Mouse (Mus musculus): ENCODE data around the gene Gfer.
A peak's percentile ranks its signal among the peaks of the same experiment; 100 is the strongest.
"Not testable (repeated sequence)": the region's sequence is repeated elsewhere in the genome, so short reads cannot be mapped to it uniquely, and the experiment has no call there.

Gfer gene

DNA sequence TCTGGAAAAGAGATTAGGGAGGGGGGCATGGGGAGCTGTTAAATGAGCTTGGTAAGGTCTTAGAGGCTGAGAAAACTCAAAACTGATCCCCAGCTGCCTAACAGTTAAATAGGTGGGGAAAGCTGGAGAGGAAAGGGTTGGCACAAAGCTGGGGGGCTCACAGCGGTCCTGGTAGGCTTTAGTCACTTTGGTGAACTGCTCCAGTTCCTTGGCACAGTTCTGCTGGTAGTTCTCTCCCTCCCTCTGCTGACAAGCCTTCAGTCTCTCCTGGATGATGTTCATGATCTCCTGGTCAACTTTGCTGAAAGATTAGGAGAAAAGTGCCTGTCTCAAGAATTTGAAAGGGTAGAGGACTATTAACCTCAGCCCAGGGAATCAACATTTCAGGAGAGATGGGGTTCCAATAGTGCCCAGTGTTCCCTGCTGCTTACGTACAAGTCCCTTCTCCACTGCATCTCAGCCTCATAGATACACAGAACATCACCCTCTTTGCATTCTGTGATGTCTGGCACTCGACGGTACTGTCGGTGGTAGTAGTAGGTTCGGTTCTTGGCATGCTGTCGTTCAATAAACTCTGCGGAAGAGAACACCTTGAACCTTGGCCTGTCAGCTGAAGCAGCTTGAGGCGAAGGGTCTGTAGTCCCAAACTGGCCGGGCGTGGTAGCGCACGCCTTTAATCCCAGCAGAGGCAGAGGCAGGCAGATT is 26.4 kb upstream of the Gfer start:
- peak; percentile 59 for DNase-seq (ENCODE audit: low read depth, low spot score)

DNA sequence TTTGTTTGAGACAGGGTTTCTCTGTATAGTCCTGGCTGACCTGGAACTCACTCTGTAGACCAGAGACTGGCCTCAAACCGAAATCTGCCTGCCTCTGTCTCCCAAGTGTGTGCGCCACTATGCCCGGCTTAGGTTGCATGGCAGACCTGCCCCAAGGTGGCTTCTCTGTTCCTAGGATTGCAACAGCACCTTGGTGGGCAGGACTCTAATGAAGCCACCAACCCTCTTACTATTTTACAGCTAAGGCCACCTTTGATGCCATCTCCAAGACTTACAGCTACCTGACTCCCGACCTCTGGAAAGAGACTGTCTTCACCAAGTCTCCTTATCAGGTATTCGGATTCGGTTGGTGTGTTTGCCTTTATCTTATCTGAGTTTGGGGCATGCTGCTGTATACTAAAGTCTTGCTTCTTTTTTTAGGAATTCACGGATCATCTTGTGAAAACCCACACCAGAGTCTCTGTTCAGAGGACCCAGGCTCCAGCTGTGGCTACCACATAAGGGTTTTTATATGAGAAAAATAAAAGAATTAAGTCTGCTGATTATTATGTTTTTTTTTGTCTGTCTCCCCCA is 25.5 kb upstream of the Gfer start:
- DNase-seq (ENCODE audit: low read depth, low spot score), result not testable (repeated sequence)

DNA sequence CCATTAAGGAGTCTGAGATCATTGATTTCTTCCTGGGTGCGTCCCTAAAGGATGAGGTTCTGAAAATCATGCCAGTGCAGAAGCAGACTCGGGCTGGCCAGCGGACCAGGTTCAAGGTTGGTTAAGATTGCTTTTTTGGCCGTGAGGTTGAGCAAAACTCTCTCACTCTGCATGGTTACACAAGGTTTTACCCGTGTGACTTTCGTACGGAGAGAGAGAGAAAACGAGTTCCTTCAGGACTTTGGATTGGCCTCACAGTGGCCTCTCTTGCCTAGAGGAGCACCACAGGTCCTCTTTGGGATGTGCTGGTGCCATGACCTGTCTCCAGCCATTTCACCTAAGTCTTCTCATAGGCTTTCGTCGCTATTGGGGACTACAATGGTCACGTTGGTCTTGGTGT is 24.7 kb upstream of the Gfer start:
- DNase-seq (ENCODE audit: low read depth, low spot score), result not testable (repeated sequence)

DNA sequence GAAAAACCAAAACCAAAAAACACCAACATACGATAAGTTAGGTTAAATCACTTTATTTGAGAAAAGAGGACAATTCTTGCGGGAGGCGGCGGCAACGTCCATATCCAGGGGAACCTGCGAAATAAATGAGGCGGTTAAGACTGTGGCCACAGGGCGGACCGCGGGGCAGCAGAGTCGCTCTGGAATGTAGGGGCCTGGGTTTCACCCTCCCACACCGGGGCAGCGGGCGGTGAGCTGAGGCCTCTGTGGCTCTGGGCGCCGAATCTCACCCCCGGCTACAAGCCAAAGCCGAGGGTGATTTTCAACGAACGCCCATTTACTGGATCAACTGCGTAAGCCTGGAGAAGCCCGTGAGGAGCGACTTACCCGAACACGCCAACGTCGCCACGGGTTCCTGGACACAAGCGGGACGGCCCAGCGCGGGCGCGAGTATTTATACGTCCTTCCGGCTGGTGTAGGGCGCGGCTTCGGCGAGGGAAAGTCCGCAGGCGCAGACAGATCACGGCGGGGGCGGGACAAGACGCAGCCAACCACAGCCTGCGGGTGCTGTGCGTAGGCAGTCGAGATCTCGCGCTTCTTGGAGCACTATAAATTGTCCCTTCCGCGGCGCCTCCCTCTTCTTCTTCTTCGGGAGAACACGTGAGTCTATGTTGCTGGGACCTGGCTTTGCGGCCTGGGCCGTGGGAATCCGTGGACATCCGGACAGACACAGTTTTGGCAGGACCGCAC is 23.7 kb upstream of the Gfer start:
- DNase-seq (ENCODE audit: low read depth, low spot score), result peak; percentile 98

DNA sequence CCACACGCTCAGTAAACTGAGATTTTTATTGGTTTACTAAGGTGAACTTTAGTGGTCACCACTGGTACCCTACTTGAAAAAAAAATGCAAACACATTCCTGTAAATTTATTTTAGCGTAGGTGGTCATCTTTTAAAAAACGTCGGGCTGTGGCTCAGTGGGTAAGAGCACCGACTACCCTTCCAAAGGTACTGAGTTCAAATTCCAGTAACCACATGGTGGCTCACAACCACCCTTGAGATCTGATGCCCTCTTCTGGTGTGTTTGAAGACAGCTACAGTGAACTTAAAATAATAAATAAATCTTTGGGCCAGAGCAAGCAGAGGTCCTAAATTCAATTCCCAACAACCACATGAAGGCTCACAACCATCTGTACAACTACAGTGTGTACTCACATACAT is 23.0 kb upstream of the Gfer start:
- DNase-seq (ENCODE audit: low read depth, low spot score), result not testable (repeated sequence)

DNA sequence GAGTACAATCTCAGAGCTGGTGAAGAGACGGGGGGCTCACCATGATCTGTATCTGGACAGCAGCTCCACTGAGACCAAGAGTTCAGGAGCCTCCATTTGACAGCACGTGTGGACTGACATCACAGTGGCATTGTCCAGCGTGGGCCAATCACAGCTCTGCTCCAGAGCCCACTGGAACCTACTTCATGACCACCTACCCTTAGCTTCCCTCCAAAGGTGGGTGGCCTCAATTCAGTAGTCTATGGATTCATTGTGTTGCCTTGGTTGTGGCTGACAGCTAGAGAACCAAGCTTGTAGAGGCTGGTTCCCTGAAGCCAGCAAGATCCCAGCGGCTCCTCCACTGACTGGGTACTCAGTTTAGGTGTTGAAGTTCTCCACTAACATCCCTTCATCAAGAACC is 22.0 kb upstream of the Gfer start, which contains the start of the genes Rnf151 and Rps2:
Gene Rnf151, minus strand, starts transcription at position 121 of the 400 bp plus-strand sequence.
Gene Rps2, plus strand, starts transcription at position 174 of the 400 bp plus-strand sequence.
- no peak for DNase-seq (ENCODE audit: low read depth, low spot score)

DNA sequence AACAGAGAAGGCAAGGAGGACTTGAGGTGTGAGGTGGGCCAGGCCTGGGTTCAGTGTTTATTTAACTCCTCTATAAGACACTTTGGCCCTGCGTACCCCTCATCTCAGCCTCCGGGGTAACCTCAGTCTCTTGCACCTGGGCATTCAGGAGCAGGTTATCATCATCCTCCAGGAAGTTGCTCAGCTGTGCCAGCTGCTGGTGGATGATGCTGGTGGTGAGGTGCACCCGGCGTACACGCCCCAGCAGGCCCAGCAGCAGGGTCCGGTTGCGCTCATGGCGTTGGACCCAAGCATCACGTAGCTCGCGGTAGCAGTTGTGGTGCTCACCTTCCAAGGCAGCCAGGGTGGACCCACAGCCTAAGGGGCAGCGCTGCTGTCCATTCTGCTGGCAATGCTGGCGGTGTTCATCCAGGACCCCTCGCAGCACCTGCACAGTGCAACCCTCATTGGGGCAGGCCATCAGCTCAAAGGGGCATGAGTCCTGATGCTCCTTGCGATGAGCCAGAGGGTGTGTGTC is 20.3 kb upstream of the Gfer start:
- DNase-seq (ENCODE audit: low read depth, low spot score), result no peak

DNA sequence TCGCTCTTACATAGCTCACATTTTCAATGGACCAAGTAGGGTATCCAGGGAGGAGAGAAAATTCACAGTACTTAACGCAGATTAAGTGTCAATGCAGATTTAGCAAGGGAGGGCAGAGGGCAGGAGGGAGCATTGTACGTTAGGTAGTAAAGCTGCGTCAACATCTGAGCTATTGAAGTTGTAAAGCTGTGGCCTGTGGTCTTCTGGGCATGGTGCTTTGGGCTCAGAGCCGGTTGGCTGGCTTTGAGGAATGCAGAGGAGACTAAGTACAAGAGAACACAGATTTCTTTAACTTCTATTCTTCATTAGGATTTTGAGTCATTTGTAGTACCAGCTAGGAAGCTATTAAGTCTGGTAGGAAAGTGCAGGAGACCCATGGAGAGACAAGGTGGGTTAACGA is 19.6 kb upstream of the Gfer start:
- DNase-seq (ENCODE audit: low read depth, low spot score), result no peak

DNA sequence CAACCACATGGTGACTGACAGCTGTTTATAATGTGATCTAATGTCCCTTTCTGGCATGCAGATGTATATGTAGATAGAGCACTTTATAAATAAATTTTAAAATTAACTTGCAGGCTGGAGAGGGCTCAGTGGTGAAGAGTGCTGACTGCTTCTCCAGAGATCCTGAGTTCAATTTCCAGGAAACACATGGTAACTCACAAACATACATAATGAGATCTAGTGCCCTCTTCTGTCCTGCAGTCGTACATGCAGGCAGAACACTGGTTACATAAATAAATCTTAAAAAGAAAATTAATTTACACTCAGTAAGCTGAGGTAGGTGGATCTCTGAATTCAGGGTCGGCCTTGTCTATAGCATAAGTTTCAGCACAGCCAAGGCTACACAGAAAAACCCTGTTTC is 12.7 kb upstream of the Gfer start:
- peak; percentile 58 for DNase-seq (ENCODE audit: low read depth, low spot score)

DNA sequence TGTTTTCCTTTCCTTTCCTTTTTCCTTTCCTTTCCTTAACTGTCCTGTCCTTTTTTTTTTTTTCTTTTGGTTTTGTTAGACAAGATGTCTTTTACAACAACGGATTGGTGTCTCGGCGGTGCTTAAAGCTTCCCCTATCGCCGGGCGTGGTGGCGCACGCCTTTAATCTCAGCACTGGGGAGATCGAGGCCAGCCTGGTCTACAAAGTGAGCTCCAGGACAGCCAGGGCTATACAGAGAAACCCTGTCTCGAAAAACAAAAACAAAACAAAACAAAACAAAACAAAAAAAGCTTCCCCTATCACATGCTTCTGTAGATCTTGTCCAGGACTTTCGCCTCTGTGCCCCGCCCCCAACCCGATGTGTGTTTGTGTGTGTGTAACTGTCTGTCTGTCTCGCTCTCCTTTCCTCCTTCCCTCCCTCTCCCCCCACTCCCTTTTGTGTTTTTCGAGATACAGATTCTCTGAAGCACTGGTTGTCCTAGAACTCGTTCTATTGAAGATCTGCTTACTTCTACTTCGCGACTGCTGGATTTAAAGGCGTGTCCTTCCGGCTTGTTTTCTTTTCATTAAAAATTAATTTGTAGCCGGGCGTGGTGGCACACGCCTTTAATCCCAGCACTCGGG is 12.0 kb upstream of the Gfer start:
- DNase-seq (ENCODE audit: low read depth, low spot score), result peak; percentile 33

DNA sequence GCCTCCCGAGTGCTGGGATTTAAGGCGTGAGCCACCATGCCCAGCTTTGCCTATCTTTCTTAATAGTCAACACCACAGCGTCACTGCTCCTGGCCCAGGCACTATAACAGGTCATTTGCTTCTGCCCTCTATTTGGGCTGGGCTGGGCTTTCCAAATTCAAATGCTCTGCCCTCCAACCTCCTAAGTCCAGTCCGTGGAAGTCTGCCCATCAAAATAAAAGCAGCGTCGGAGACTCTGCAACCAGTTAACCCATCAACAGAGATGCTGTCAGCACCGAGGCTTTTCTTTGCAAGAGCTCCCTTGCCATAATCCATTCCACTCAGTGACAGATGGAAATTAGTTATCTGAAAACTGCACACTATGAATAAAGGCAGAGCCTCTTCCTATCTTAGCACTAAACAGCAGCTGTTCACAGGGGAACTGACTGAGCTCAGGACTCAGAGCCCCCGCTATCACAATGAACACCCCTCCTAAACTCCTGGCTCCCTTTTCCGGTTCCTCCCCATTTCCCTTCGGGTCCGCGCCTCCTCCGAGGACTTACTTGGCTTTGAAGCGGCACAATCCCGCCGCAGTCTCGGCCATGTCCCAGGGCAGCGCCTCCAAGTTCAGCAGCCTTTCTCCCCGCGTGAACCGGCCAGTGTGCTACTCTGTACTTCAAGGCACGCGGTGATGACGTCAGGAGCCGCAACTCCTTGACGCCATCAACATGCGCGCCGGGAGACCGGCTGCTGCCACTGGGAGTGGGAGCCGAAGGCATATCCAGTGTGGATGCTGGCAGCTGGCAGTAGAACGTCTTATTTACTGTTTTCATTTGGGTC is 11.2 kb upstream of the Gfer start, which contains the start of gene Tbl3:
Gene Tbl3, minus strand, starts transcription at position 679 of the 819 bp plus-strand sequence.
- peak; percentile 92 for DNase-seq (ENCODE audit: low read depth, low spot score)

DNA sequence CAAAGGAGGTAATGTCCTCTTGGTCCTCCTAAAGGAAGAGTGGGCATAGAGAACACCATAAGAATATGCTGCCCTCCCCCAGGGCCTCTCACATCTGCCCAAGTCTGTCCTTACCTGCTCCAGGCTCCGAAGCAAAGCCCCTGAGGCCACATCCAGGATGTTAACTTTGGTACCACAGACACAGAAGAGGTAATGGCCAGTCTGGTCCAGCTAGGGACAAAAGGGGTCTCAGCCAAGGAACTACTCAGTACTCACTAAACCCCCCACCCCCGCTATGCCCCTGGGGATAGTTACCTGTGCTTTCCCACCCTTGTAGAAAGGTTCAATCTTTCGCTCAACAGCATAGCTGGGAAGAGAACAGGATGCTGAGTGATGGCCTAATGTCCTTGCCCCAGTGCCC is 9.9 kb upstream of the Gfer start:
- DNase-seq (ENCODE audit: low read depth, low spot score), result no peak

DNA sequence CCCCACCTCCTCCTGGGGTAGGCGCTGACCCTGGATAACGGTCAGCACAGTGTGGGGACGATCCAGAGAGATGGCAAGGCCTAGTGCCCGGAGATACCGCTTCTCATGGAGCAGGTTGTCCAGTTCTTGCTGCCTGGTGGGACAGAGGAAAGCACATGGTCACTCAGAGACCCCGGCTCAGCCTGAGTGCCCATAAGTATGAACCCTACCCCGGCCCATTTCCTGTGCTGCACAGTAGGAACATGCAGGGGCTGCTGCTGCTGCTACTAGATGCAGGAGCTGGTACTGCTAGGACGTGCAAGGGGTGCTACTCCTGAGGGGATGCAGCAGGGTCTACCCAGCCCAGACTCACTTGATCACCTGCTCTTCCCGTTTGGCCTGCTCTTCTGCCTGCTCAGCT is 5.3 kb upstream of the Gfer start:
- DNase-seq (ENCODE audit: low read depth, low spot score), result no peak

DNA sequence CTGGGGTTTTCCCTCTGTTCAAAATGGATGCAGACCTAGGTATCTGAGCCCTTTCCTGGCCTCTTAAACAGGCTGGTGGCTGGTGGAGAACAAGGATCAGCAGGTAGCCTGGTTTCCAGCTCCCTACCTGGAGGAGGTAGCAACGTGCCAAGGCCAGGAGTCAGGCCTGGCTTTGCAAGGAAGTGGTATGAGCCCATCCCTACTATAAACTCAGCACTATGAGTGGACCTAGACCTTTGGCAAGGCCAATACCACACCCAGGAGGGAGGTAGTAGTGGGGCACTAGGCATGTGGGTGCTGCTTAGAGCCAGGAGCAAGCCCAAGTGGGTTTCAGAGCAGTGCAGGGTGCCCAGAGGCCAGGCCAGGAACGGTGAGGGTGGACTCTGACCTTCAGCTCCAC is 3.5 kb upstream of the Gfer start:
- no peak for DNase-seq (ENCODE audit: low read depth, low spot score)

DNA sequence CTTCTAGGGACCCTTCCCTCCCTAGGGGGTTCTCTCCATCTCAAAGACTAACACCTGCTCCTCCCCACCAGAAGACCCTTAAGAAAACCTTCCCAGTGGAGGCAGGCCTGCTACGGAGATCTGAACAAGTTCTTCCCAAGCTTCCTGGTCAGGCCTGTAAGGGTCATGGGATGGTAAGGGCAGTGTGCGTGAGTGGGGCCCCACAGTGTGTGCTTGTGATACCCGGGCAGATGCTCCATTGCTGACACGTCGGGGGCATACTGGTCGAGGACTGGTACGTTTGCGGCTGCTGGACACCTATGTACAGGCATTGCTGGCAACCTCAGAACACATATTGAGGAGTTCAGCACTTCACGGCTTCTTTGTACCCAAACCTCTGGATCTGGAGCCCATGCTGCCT is 2.8 kb upstream of the Gfer start:
- DNase-seq (ENCODE audit: low read depth, low spot score), result no peak

DNA sequence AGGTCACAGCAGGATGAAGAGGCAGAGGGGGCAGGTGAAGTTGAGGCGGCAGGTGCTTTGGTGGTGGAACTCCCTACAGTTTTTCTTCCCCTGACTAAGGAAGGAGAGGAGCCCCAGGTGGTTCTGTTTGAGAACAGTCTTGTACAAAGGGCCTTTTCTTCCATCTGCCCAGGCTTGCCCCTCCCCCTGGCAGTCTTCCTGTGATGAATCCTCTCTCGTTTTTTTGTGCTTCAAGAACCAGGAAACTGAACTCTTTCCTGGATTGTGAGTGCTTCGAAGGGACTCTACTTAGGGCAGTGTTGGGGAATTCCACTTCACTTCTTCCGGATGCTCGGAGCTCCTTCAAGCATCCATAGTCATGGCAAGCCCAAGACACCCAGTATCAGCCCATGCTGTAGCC is 2.0 kb upstream of the Gfer start:
- DNase-seq (ENCODE audit: low read depth, low spot score), result no peak

DNA sequence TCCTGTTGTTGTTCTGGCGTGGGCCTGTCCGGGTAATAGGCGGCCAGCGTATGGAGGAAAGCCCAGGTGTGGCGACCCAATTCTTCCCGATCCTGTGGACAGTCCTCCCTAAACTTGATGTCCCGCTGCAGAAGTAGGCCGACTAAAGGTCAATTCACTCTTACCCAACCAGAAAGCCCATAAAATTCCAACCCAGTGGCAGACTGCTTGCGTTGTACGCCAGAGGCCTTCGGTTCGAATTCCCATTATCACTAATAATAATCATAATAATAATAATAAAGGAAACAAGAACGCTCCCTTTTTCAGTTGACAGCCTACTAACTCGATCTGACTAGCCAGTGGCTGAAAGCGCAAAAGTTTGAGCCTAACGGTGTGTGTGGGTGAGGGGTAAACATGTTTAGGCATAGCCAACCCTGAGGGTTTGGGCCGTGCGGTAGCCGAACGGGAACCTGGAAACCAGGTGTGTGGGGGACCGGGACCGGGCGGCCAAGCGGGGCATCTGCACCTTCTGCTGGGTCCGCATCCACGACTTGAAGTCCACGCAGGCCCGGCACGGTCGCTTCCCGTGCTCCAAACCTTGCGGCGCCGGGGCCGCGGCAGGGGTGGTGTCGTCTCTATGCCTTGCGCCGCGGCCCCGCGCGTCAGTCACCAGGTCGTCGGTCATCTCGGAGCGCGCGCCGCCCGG is 488 bp downstream of the Gfer start:
- no peak for DNase-seq (ENCODE audit: low read depth, low spot score)

DNA sequence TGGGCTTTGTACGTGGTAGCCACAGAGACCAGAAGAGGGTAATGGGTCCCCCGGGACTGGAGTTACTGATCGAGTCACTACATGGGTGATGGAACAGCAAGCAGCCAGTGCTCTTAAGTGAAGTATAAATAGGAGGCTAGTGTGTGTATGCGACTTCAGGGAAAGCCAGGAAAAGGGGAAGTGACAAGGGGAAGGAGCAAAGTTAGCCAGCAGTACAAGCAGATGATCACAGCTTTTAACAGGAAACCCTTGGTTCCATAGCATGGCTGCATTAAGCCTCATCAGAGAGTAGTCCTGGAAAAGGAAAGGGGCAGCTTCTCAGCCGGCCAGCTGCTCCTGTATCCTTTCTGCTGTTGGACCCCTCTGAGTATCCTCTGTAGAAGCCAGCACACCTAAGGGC is 3.6 kb downstream of the Gfer start:
- no peak for DNase-seq (ENCODE audit: low read depth, low spot score)

DNA sequence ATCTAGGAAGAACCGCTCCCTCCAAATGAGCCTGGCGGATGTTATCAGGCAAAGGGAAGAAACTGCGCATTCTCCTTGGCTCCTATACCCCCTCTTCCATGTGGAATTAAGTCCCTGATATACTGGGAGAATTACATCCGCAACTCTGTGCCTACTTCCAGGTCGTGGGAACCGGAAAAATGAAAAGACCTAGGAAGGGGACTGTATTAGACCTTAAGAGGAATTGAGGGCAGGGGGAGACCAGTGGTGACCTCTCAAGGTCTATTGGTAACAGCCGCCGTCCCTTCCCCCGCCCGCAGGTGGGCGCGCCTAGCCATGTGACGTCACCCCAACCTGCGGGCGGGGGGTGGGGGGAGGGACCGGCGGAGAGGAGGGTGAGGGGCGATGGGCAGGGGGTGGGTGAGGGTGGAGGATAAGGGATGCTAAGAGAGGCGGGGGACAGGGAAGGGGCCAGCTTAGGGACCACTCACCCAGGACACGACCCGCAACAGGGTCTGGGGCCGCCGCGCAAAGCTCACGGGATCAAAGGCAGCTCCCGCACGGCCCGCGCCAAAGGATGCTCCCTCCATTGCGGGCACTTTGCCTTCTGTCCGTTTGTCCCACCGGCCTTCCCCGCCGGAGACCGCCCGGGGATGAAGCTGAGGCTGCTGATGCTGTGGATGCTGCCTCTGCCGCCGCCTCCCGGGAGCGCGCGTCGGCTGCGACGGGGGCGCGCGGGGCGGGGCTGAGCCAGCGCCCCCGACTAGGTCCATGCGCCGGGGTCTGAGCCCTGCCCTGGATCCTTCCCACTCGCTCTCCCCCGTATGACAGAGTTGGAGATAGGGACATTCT is 6.5 kb downstream of the Gfer start, which contains the start of gene Syngr3:
Gene Syngr3, minus strand, starts transcription at position 705 of the 831 bp plus-strand sequence.
- DNase-seq (ENCODE audit: low read depth, low spot score), result peak; percentile 51

DNA sequence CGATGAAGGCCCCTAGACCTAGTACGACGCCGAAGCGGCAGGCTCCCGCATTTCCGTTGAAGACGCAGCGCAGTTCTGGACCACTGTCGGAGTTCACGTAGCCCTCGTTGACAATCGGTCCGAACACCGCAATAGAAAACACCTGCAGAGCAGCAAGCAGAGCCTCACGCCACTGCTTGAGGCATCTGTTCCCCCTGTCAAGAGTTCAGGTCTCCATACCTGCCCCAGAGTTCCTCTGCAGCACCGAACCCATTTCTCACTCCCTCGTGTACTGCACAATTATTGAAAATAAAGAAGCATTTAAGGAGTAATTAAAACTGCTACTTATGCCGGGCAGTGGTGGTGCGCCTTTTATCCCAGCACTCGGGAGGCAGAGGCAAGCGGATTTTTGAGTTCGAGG is 8.4 kb downstream of the Gfer start:
- DNase-seq (ENCODE audit: low read depth, low spot score), result no peak
